Mouse (Mus musculus) testis, adult 2 months (tissue): ENCODE data around the gene Efcab7.

Source experiments
- CTCF ChIP-seq: fragments of 200-500 bp; IDR thresholded peaks from 2 replicates; pipeline ENCODE4 v1.5.1; 2012; ENCODE audit warnings: low read depth, mild to moderate bottlenecking, inconsistent platforms, low read length, moderate library complexity; ENCODE audit not compliant: control insufficient read depth, insufficient read depth, insufficient replicate concordance
- POLR2A ChIP-seq: fragments of 200-500 bp; IDR thresholded peaks from 2 replicates; pipeline ENCODE4 v1.6.1; 2012; ENCODE audit warnings: low read depth, mild to moderate bottlenecking, inconsistent platforms, low read length, moderate library complexity; ENCODE audit not compliant: control insufficient read depth

GRCm38 (mm10) chr4:99913894-99914451 is 85.0 kb downstream of the Efcab7 start:
- TF ChIP-seq CTCF (no peak), POLR2A (no peak)
